Mouse (Mus musculus) lung, postnatal 0 days (tissue): Measurements from ENCODE around the gene Elfn1. TPM values are rescaled to one million over a fixed set of nuclear protein-coding genes. Genes with fewer than 3 reads are reported as not detected.

Experiments used
- ATAC-seq: fragments of 200-750 bp; cut with Nextera tagmentation; 2 replicates; pipeline ENCODE4 v1.8.0; 2017; ENCODE audit warnings: moderate library complexity
- DNase-seq: peaks from one replicate; pipeline ENCODE4 v3.0.0-alpha.2; 2016; ENCODE audit warnings: low spot score
- H3K27ac ChIP-seq: fragments of 300-500 bp; sonication (generic); 2 replicates; pipeline ENCODE4 v1.5.1; 2014; ENCODE audit warnings: antibody characterized with exemption, mild to moderate bottlenecking, low read length, mixed read lengths
- H3K27me3 ChIP-seq: fragments of 300-500 bp; sonication (generic); replicated peaks from 2 replicates; pipeline ENCODE4 v1.6.1; 2014; ENCODE audit warnings: low read length, mixed read lengths; ENCODE audit not compliant: insufficient read depth
- H3K36me3 ChIP-seq: fragments of 300-500 bp; sonication (generic); 2 replicates; pipeline ENCODE4 v1.6.1; 2014; ENCODE audit warnings: low read length, mixed read lengths; ENCODE audit not compliant: insufficient read depth
- H3K4me1 ChIP-seq: fragments of 300-500 bp; sonication (generic); 2 replicates; pipeline ENCODE4 v1.6.1; 2014; ENCODE audit warnings: antibody characterized with exemption, low read depth, low read length, mixed read lengths; ENCODE audit not compliant: insufficient read depth
- H3K4me2 ChIP-seq: fragments of 300-500 bp; sonication (generic); replicated peaks from 2 replicates; pipeline ENCODE4 v1.6.1; 2014; ENCODE audit warnings: low read depth, mild to moderate bottlenecking, low read length, moderate library complexity, mixed read lengths
- H3K4me3 ChIP-seq: fragments of 300-500 bp; sonication (generic); 2 replicates; pipeline ENCODE4 v1.5.1; 2014; ENCODE audit warnings: low read depth, low read length
- H3K9ac ChIP-seq: fragments of 300-500 bp; sonication (generic); replicated peaks from 2 replicates; pipeline ENCODE4 v1.6.1; 2014; ENCODE audit warnings: low read depth, mild to moderate bottlenecking
- H3K9me3 ChIP-seq: fragments of 300-500 bp; sonication (generic); 2 replicates; pipeline ENCODE4 v1.6.1; 2016; ENCODE audit warnings: low read length, mixed read lengths
- CTCF ChIP-seq: IDR thresholded peaks from 2 replicates; pipeline ENCODE4 v1.5.1; 2016; ENCODE audit warnings: antibody characterized with exemption, mild to moderate bottlenecking
- EP300 ChIP-seq: IDR thresholded peaks from 2 replicates; pipeline ENCODE4 v1.6.1; 2016; ENCODE audit warnings: antibody characterized with exemption, mild to moderate bottlenecking, control low read depth
- WGBS: fragments of 180-500 bp; shearing (Covaris S2); extraction: QIAGEN DNeasy Blood & Tissue Kit; methylation state at CpG from one replicate; pipeline ENCODE4 v1.1.7; 2014; 5-methylcytosine and 5-hydroxymethylcytosine counted together
- polyA plus RNA-seq: library from polyadenylated mRNA; unstranded; fragments of >200 nt; fragmentation: Nextera tagmentation; extraction: Ambion mirVana; gene quantifications from 2 replicates; pipeline ENCODE4 v1.2.1, GENCODE M21; 2015

Elfn1 gene
- polyA plus RNA-seq, 1 experiment from 2014 or later, result 1.5 TPM

GRCm38 (mm10) chr5:139921666-139922065, 13.9 kb downstream of the Elfn1 start:
- Histone ChIP-seq H3K9ac (no peak overlapping the region), H3K4me3 (no peak overlapping the region), H3K27ac (no peak overlapping the region), H3K4me1 (no peaks in the 10 kb centered on the region), H3K36me3 (no peaks in the 10 kb centered on the region), H3K9me3 (no peaks in the 10 kb centered on the region), H3K4me2 (no peak overlapping the region), H3K27me3 (no peaks in the 10 kb centered on the region)
- TF ChIP-seq CTCF (no peak), EP300 (no peak)
- 24% methylated on average over 11 of the region's 11 CpGs for WGBS
- DNase-seq (no peak), ATAC-seq (no peak; the same call in 1 of the 2 replicates)

- H3K9me3 ChIP-seq, result no peaks in the 10 kb centered on the region
- no peak overlapping the region for H3K27ac ChIP-seq
- no peaks in the 10 kb centered on the region for H3K4me1 ChIP-seq
- H3K4me2 ChIP-seq, result no peak overlapping the region
- 87% methylated on average over 8 of the region's 8 CpGs for WGBS
- DNase-seq (no peak), ATAC-seq (no peak)
- TF ChIP-seq CTCF, result no peak; the same call in 1 of the 2 replicates
- no peak for TF ChIP-seq EP300
- no peaks in the 10 kb centered on the region for H3K27me3 ChIP-seq
- no peak overlapping the region for H3K4me3 ChIP-seq
- H3K36me3 ChIP-seq, result no peaks in the 10 kb centered on the region
- H3K9ac ChIP-seq, result no peak overlapping the region
Observed at GRCm38 (mm10) chr5:139923867-139924266, 16.1 kb downstream of the Elfn1 start.

GRCm38 (mm10) chr5:139930102-139930501, 22.4 kb downstream of the Elfn1 start:
- 76% methylated on average over 12 of the region's 12 CpGs for WGBS
- H3K4me3 ChIP-seq, result no peak overlapping the region
- H3K27me3 ChIP-seq, result no peaks in the 10 kb centered on the region; the same call in 1 of the 2 replicates
- TF ChIP-seq EP300, result no peak
- H3K9ac ChIP-seq, result no peak overlapping the region
- H3K27ac ChIP-seq, result no peak overlapping the region
- H3K36me3 ChIP-seq, result no peaks in the 10 kb centered on the region
- peaks cover 6% of the 10 kb centered on the region; the same call in 1 of the 2 replicates for H3K4me1 ChIP-seq
- ATAC-seq, result no peak
- H3K9me3 ChIP-seq, result no peaks in the 10 kb centered on the region
- H3K4me2 ChIP-seq, result no peak overlapping the region
- DNase-seq, result no peak

- Histone ChIP-seq H3K27me3 (no peaks in the 10 kb centered on the region; the same call in 1 of the 2 replicates), H3K4me1 (peaks cover 6% of the 10 kb centered on the region; the same call in 1 of the 2 replicates), H3K36me3 (no peaks in the 10 kb centered on the region), H3K4me2 (peak overlapping the region; percentile 35), H3K9me3 (no peaks in the 10 kb centered on the region), H3K9ac (no peak overlapping the region), H3K27ac (no peak overlapping the region), H3K4me3 (no peak overlapping the region)
- no peak for TF ChIP-seq EP300
- no peak for TF ChIP-seq CTCF
- DNase-seq, result peak; percentile 33
- ATAC-seq, result peak; percentile 35; the same call in 1 of the 2 replicates
- WGBS, result 3% methylated on average over 12 of the region's 12 CpGs
Observed at GRCm38 (mm10) chr5:139930927-139931351, 23.2 kb downstream of the Elfn1 start.

GRCm38 (mm10) chr5:139931947-139932540, 24.3 kb downstream of the Elfn1 start:
- H3K9me3 ChIP-seq, result no peaks in the 10 kb centered on the region
- no peak overlapping the region for H3K4me2 ChIP-seq
- DNase-seq, result peak; percentile 31

GRCm38 (mm10) chr5:139932595-139933271, 25.0 kb downstream of the Elfn1 start:
- H3K4me2 ChIP-seq, result no peak overlapping the region
- H3K9me3 ChIP-seq, result no peaks in the 10 kb centered on the region
- TF ChIP-seq EP300, result no peak
- no peak for TF ChIP-seq CTCF
- no peak overlapping the region for H3K27ac ChIP-seq
- H3K36me3 ChIP-seq, result no peaks in the 10 kb centered on the region
- H3K4me3 ChIP-seq, result no peak overlapping the region
- 26% methylated on average over 13 of the region's 13 CpGs for WGBS
- DNase-seq (peak; percentile 90), ATAC-seq (peak; percentile 81)
- H3K27me3 ChIP-seq, result no peaks in the 10 kb centered on the region; the same call in 1 of the 2 replicates
- H3K9ac ChIP-seq, result no peak overlapping the region
- H3K4me1 ChIP-seq, result peaks cover 6% of the 10 kb centered on the region; the same call in 1 of the 2 replicates

More at GRCm38 (mm10) chr5:139931947-139932540, 24.3 kb downstream of the Elfn1 start:
- H3K27ac ChIP-seq, result no peak overlapping the region
- ATAC-seq, result peak; percentile 34
- TF ChIP-seq CTCF, result no peak; the same call in 1 of the 2 replicates
- no peak for TF ChIP-seq EP300
- WGBS, result 20% methylated on average over 15 of the region's 15 CpGs
- no peak overlapping the region for H3K9ac ChIP-seq
- H3K4me3 ChIP-seq, result no peak overlapping the region
- peaks cover 6% of the 10 kb centered on the region; the same call in 1 of the 2 replicates for H3K4me1 ChIP-seq
- H3K36me3 ChIP-seq, result no peaks in the 10 kb centered on the region
- no peaks in the 10 kb centered on the region; the same call in 1 of the 2 replicates for H3K27me3 ChIP-seq
